In the genomic region with DNA sequence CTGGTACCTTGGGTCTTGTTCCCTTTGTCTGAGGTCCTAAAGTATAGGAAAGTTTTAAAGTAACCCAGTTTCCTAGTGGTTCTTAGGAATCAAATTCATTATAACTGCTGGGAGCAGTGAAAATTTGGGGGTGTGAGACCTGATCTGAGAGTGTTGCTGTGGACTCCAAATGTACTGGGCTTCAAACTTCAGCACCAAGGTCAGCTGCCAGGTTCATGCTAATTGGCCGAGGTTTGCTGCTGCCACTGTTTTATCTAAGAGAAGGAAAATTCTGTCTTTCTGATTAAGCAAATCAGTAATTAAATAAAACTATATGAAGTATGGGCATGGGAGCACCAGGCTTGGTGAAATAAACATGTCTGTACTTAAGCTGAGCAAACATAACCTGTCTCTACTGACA, we compare ENCODE assay signal across 9 mouse cellular contexts.
DNase-seq lines count a peak whose midpoint lies in the region; ATAC-seq and TF ChIP-seq lines count a peak whose summit lies in the region.
"Had no signal": no experiment of that assay in that cellular context is flagged by ENCODE, and none has a peak within 500 bp of the region (broad histone marks: within the 10 kb centered on the region; RNA-seq: fewer than 3 reads in every experiment).

No protein-coding gene starts in this region.

- DNase-seq in heart, postnatal 0 days (ENCODE audit: low spot score) = peak; percentile 20
- DNase-seq in heart, embryonic 10.5 days (ENCODE audit: low spot score) = no peak
- peak; percentile 4 for DNase-seq in lung, postnatal 10 days
- DNase-seq in lung, adult 2 months = no peak
- peak; percentile 70 for DNase-seq in embryo, embryonic 10 days (ENCODE audit: low spot score)
- peak; percentile 22 for DNase-seq in retina, postnatal 1 day
- DNase-seq in left cerebral cortex, adult 9 months (ENCODE audit: low spot score in 2 of 2) = no peak
- DNase-seq in left cerebral cortex, postnatal 25 days (ENCODE audit: low spot score in 2 of 2) = no peak

- no peaks in the 10 kb centered on the region for H3K27me3 ChIP-seq in heart, postnatal 0 days (ENCODE audit: control insufficient read depth, insufficient read depth, low read length)
- no peaks in the 10 kb centered on the region for H3K27me3 ChIP-seq in heart, embryonic 10.5 days (ENCODE audit: insufficient read depth, poor library complexity, severe bottlenecking)
- H3K27me3 ChIP-seq: embryonic facial prominence, embryonic 12.5 days had no signal

- no peak overlapping the region for H3K4me3 ChIP-seq in heart, postnatal 0 days (ENCODE audit: low read depth, low read length)
- H3K4me3 ChIP-seq in heart, embryonic 10.5 days = no peak overlapping the region
- no peak overlapping the region for H3K4me3 ChIP-seq in lung, adult 2 months (replicated peaks; ENCODE audit: extremely low read depth, low read depth, low read length)
- H3K4me3 ChIP-seq: embryonic facial prominence, embryonic 12.5 days had no signal

- 3% methylated on average over 1 of the region's 1 CpGs for WGBS in heart, postnatal 0 days
- 7% methylated on average over 1 of the region's 1 CpGs for WGBS in heart, embryonic 10.5 days
- WGBS in lung, adult 2 months = 9% methylated on average over 1 of the region's 1 CpGs

- no peak for TF ChIP-seq EP300 in heart, postnatal 0 days (IDR thresholded peaks at IDR 0.05; ENCODE audit: low read depth)

- no peak for ATAC-seq in heart, postnatal 0 days (ENCODE audit: insufficient read depth, low read depth)

- H3K9me3 ChIP-seq in heart, postnatal 0 days (replicated peaks; ENCODE audit: control insufficient read depth, low read length) = no peaks in the 10 kb centered on the region
- H3K9me3 ChIP-seq in heart, embryonic 10.5 days = no peaks in the 10 kb centered on the region
- H3K9me3 ChIP-seq: embryonic facial prominence, embryonic 12.5 days had no signal

- no peak overlapping the region for H3K27ac ChIP-seq in heart, postnatal 0 days (ENCODE audit: low read depth)
- no peak overlapping the region for H3K27ac ChIP-seq in heart, embryonic 10.5 days
- H3K27ac ChIP-seq: embryonic facial prominence, embryonic 12.5 days had no signal

- no peaks in the 10 kb centered on the region for H3K4me1 ChIP-seq in heart, postnatal 0 days (ENCODE audit: control insufficient read depth, insufficient read depth)
- H3K4me1 ChIP-seq in heart, embryonic 10.5 days = no peaks in the 10 kb centered on the region
- no peaks in the 10 kb centered on the region for H3K4me1 ChIP-seq in lung, adult 2 months (ENCODE audit: control insufficient read depth, insufficient read depth, low read length)
- H3K4me1 ChIP-seq: embryonic facial prominence, embryonic 12.5 days had no signal

- no peak for TF ChIP-seq POLR2A in lung, adult 2 months (IDR thresholded peaks at IDR 0.05; ENCODE audit: borderline replicate concordance, extremely low read depth, low read depth, low read length)

- H3K36me3 ChIP-seq in heart, postnatal 0 days (replicated peaks; ENCODE audit: control insufficient read depth, insufficient read depth, low read length) = no peaks in the 10 kb centered on the region
- no peaks in the 10 kb centered on the region for H3K36me3 ChIP-seq in heart, embryonic 10.5 days
- H3K36me3 ChIP-seq: embryonic facial prominence, embryonic 12.5 days had no signal

- no peak overlapping the region for H3K9ac ChIP-seq in heart, postnatal 0 days (replicated peaks; ENCODE audit: low read depth, low read length)
- H3K9ac ChIP-seq: embryonic facial prominence, embryonic 12.5 days had no signal

- no peak overlapping the region for H3K4me2 ChIP-seq in heart, postnatal 0 days (ENCODE audit: low read depth, low read length)
- H3K4me2 ChIP-seq: embryonic facial prominence, embryonic 12.5 days had no signal

- intact Hi-C loops in left cerebral cortex, postnatal 25 days (cut with DNase I) = no loop called here

- TF ChIP-seq CTCF in heart, postnatal 0 days (IDR thresholded peaks at IDR 0.05; ENCODE audit: low read depth) = no peak
- no peak for TF ChIP-seq CTCF in lung, adult 2 months (IDR thresholded peaks at IDR 0.05; ENCODE audit: insufficient read depth, low read length)

Comparison
In these comparisons a context has a peak if more than half of its experiments do, and no peak if none do; other contexts are left out.
1. DNase-seq: peak in heart, postnatal 0 days (single experiment), lung, postnatal 10 days (single experiment), embryo, embryonic 10 days (single experiment) and retina, postnatal 1 day (single experiment); none in heart, embryonic 10.5 days (single experiment), lung, adult 2 months (single experiment), left cerebral cortex, adult 9 months (0 of 2) and left cerebral cortex, postnatal 25 days (0 of 2).